Mouse (Mus musculus) C2C12 (cell line): ENCODE results near the gene Sdhc. TPM values are rescaled to one million over a fixed set of nuclear protein-coding genes. Genes with fewer than 3 reads are reported as not detected.
A peak's percentile ranks its signal among the peaks of the same experiment; 100 is the strongest.

ENCODE experiments used
- H3K27me3 ChIP-seq: one replicate; pipeline ENCODE4 v1.6.1; 2011; ENCODE audit not compliant: control insufficient read depth, insufficient read depth, insufficient read length
- H3K36me3 ChIP-seq: one replicate; pipeline ENCODE4 v1.6.1; 2011; ENCODE audit not compliant: control insufficient read depth, insufficient read depth
- H3K4me3 ChIP-seq: one replicate; pipeline ENCODE4 v1.5.1; 2011; ENCODE audit warnings: mild to moderate bottlenecking, control low read depth; ENCODE audit not compliant: poor library complexity, insufficient read depth, severe bottlenecking
- H3K79me2 ChIP-seq: one replicate; pipeline ENCODE4 v1.6.1; 2011; ENCODE audit not compliant: control insufficient read depth, insufficient read depth
- H3K79me3 ChIP-seq: one replicate; pipeline ENCODE4 v1.6.1; 2011; ENCODE audit warnings: low read depth, control low read depth
- H3ac ChIP-seq: one replicate; pipeline ENCODE3; 2011; ENCODE audit warnings: low read depth; ENCODE audit not compliant: control insufficient read depth, insufficient read length
- CEBPB ChIP-seq: IDR thresholded peaks from one replicate; pipeline ENCODE4 v1.6.1; 2011; ENCODE audit warnings: low read depth, mild to moderate bottlenecking, control low read depth, moderate library complexity
- CTCF ChIP-seq: IDR thresholded peaks from one replicate; pipeline ENCODE4 v1.5.1; 2011; ENCODE audit not compliant: control insufficient read depth, insufficient read depth, insufficient read length
- FOSL1 ChIP-seq: IDR thresholded peaks from one replicate; pipeline ENCODE4 v1.8.0; 2011; ENCODE audit warnings: mild to moderate bottlenecking, low read length; ENCODE audit not compliant: poor library complexity, insufficient read depth, severe bottlenecking
- MAX ChIP-seq: IDR thresholded peaks from one replicate; pipeline ENCODE4 v1.6.1; 2011; ENCODE audit warnings: mild to moderate bottlenecking, control low read depth
- MYOD1 ChIP-seq: IDR thresholded peaks from one replicate; pipeline ENCODE4 v1.6.1; 2011; ENCODE audit warnings: low read depth; ENCODE audit not compliant: control insufficient read depth, insufficient read length
- MYOG ChIP-seq: IDR thresholded peaks from one replicate; pipeline ENCODE4 v1.6.1; 2011; ENCODE audit not compliant: control insufficient read depth, insufficient read length; ENCODE audit errors: extremely low read depth
- USF1 ChIP-seq: IDR thresholded peaks from one replicate; pipeline ENCODE4 v1.6.1; 2011; ENCODE audit warnings: low read depth, mild to moderate bottlenecking, control low read depth, moderate library complexity
- polyA plus RNA-seq: library from polyadenylated mRNA; unstranded; fragments of >200 nt; fragmentation: generic; extraction: Trizol; gene quantifications from one replicate; pipeline ENCODE4 v1.2.1, GENCODE M21; 2012; ENCODE audit warnings: missing spikeins

Sdhc gene
- polyA plus RNA-seq, 1 experiment, result 147 TPM

- Histone ChIP-seq H3K4me3 (peak overlapping the region; percentile 57), H3K27me3 (no peaks in the 10 kb centered on the region), H3ac (peak overlapping the region; percentile 97), H3K79me3 (no peaks in the 10 kb centered on the region), H3K36me3 (no peaks in the 10 kb centered on the region), H3K79me2 (no peaks in the 10 kb centered on the region)
- no peak for TF ChIP-seq USF1
- no peak for TF ChIP-seq FOSL1
- no peak for TF ChIP-seq CTCF
Measured at GRCm38 (mm10) chr1:171102547-171103177, 47.7 kb downstream of the Sdhc start.

- peak overlapping the region; percentile 57 for H3K4me3 ChIP-seq
- H3ac ChIP-seq, result peak overlapping the region; percentile 97
Measured at GRCm38 (mm10) chr1:171101733-171102546, 48.5 kb downstream of the Sdhc start.

GRCm38 (mm10) chr1:171101033-171101432 lies 49.4 kb downstream of the Sdhc start:
- Histone ChIP-seq H3K36me3 (no peaks in the 10 kb centered on the region), H3K79me3 (no peaks in the 10 kb centered on the region), H3ac (no peak overlapping the region), H3K79me2 (no peaks in the 10 kb centered on the region), H3K4me3 (no peak overlapping the region), H3K27me3 (no peaks in the 10 kb centered on the region)
- TF ChIP-seq CTCF (no peak), MAX (no peak), USF1 (no peak), CEBPB (no peak), MYOG (no peak), FOSL1 (no peak), MYOD1 (no peak)

More at GRCm38 (mm10) chr1:171101733-171102546, 48.5 kb downstream of the Sdhc start:
- H3K79me3 ChIP-seq, result no peaks in the 10 kb centered on the region
- no peak for TF ChIP-seq MYOG
- no peak for TF ChIP-seq MYOD1
- TF ChIP-seq MAX, result no peak
- TF ChIP-seq CEBPB, result no peak
- no peak for TF ChIP-seq CTCF
- TF ChIP-seq USF1, result no peak
- TF ChIP-seq FOSL1, result no peak
- H3K36me3 ChIP-seq, result no peaks in the 10 kb centered on the region
- H3K79me2 ChIP-seq, result no peaks in the 10 kb centered on the region
- no peaks in the 10 kb centered on the region for H3K27me3 ChIP-seq

- Histone ChIP-seq H3K4me3 (no peak overlapping the region), H3K27me3 (no peaks in the 10 kb centered on the region), H3K79me2 (no peaks in the 10 kb centered on the region), H3ac (no peak overlapping the region), H3K79me3 (no peaks in the 10 kb centered on the region), H3K36me3 (no peaks in the 10 kb centered on the region)
- TF ChIP-seq FOSL1 (no peak), CEBPB (no peak), MYOG (no peak), CTCF (no peak), MYOD1 (no peak), USF1 (no peak), MAX (no peak)
Measured at GRCm38 (mm10) chr1:171097612-171098011, 52.8 kb downstream of the Sdhc start.

GRCm38 (mm10) chr1:171097136-171097535 lies 53.3 kb downstream of the Sdhc start:
- Histone ChIP-seq H3K36me3 (no peaks in the 10 kb centered on the region), H3K27me3 (no peaks in the 10 kb centered on the region), H3ac (no peak overlapping the region), H3K79me2 (no peaks in the 10 kb centered on the region), H3K4me3 (no peak overlapping the region), H3K79me3 (no peaks in the 10 kb centered on the region)
- TF ChIP-seq FOSL1 (no peak), CTCF (no peak), USF1 (no peak), MYOG (no peak), CEBPB (no peak), MYOD1 (no peak), MAX (no peak)
